Mouse (Mus musculus): ENCODE measurements around the gene Hsfy2.

The Hsfy2 gene

DNA sequence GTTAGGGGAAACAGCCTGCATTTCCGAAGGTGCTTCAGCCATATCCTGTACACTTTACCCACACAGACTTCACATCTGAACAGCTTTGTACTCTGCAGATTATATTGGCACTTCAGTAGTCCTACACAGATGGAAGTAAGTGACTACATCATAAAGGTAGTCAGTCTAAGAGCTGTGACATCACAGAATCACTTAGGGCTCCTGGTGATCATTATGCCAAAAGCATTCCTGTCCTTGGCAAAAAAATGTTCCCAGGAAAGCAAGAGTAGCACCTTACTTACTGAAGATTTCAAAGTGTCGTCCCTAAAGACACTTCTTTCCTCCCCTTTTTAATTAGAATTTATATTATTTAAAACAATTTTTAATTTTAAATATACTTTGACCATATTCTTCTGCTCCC lies at the start of gene Hsfy2:
Gene Hsfy2, minus strand, starts transcription at position 101 of the 400 bp plus-strand sequence.
- in situ Hi-C loops (cut with MboI; ENCODE audit: unreplicated experiment in 2 of 2), result no loop called here

DNA sequence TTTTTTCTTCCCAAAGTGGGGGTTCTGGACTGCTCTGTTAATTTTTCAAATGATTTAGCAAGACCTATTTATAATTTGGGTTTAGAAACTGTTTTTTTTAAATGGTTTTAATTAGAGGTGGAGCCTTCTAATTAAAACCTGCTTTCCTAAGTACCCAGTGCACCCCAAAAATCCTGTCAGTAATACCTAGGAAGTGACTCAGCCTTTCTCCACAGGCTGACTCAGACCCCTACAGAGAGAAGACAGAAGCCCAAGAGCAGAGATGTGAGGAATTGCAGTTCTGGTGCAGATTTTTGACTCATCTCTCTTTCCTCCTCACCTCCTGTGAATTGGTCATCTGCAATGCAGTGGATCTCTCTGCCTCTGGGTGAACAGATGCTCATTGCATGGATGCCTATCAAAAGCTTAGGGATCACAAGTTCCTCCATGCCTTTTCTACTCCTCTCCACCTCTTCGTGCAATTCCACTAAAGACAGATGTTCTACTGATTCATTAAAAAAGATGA lies 47.9 kb upstream of the Hsfy2 start:
- in situ Hi-C loops (cut with MboI; ENCODE audit: unreplicated experiment in 2 of 2), result no loop called here

- in situ Hi-C loops (cut with MboI; ENCODE audit: unreplicated experiment in 2 of 2), result no loop called here
Measured at GRCm38 (mm10) chr1:56684512-56684911, 47.3 kb upstream of the Hsfy2 start.

DNA sequence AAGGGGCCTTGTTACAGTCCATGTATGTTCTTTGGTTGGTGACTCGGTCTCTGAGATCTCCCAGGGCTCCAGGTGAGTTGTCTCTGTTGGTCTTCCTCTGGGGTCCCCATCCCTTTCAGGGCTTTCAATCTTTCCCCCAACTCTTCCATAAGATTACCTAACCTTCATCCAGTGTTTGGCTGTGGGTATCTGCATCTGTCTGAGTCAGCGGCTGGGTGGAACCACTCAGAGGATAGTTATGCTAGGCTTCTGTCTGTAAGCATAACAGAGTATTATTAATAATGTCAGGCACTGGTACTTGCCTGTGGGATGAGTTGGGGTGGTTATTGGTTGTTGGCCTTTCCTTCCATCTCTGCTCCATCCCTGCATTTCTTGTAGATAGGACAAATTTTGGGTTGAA lies 44.0 kb upstream of the Hsfy2 start:
- in situ Hi-C loops (cut with MboI; ENCODE audit: unreplicated experiment in 2 of 2), result no loop called here

- in situ Hi-C loops (cut with MboI; ENCODE audit: unreplicated experiment in 2 of 2), result no loop called here
Measured at GRCm38 (mm10) chr1:56675253-56675652, 38.0 kb upstream of the Hsfy2 start.

- in situ Hi-C loops (cut with MboI; ENCODE audit: unreplicated experiment in 2 of 2), result no loop called here
Measured at GRCm38 (mm10) chr1:56674601-56675000, 37.4 kb upstream of the Hsfy2 start.

- in situ Hi-C loops (cut with MboI; ENCODE audit: unreplicated experiment in 2 of 2), result no loop called here
Measured at GRCm38 (mm10) chr1:56671241-56671945, 34.2 kb upstream of the Hsfy2 start.

DNA sequence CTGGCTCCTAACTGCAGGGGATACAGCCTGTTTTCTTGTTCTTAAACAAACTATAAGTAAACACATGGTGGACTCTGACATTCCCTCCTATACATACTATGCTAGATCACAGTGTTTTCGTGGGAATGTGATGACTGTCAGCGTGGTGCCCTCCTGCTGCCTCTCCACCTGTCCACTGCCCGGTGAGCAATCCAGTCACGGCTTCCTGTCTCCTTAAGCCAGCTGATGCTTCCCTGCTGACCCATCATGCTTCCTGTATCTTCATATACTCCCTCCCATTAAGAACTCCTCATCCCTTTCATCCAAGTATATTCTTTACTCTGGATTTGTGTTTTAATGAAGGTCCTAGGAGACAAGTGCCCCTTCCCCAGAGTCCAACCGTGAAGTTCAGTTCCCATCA lies 33.3 kb upstream of the Hsfy2 start:
- in situ Hi-C loops (cut with MboI; ENCODE audit: unreplicated experiment in 2 of 2), result no loop called here

DNA sequence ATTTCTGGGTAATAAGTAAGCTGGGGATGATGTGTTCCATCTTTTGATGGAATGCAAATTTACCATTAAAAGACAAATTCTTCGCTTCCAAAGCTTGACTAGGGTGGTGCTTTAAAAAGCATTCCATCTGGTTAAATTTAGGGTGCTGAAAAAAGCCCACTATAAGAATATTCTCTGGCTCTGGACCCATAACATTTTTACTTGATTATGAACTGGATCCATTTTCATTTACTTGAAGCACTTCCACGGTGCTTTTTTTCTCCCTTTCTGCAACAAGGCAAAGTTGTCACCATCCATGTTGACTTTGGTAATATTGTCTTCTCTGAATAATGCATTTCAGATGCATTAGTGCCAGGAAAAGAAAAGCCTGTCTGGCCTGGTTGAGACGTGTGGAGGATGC lies 27.4 kb upstream of the Hsfy2 start:
- in situ Hi-C loops (cut with MboI; ENCODE audit: unreplicated experiment in 2 of 2), result no loop called here

- in situ Hi-C loops (cut with MboI; ENCODE audit: unreplicated experiment in 2 of 2), result no loop called here
Measured at GRCm38 (mm10) chr1:56626824-56627223, 10.4 kb downstream of the Hsfy2 start.

GRCm38 (mm10) chr1:56624304-56624703 lies 12.9 kb downstream of the Hsfy2 start:
- in situ Hi-C loops (cut with MboI; ENCODE audit: unreplicated experiment in 2 of 2), result no loop called here

- in situ Hi-C loops (cut with MboI; ENCODE audit: unreplicated experiment in 2 of 2), result loop anchor here in 1 of 2 experiments (10.0 kb wide), 1 partner anchor 372 kb away; no protein-coding TSS in a partner anchor
Measured at GRCm38 (mm10) chr1:56612384-56612783, 24.9 kb downstream of the Hsfy2 start.
